Mouse (Mus musculus): Measurements from ENCODE around the gene Tbx20.

Tbx20 gene

DNA sequence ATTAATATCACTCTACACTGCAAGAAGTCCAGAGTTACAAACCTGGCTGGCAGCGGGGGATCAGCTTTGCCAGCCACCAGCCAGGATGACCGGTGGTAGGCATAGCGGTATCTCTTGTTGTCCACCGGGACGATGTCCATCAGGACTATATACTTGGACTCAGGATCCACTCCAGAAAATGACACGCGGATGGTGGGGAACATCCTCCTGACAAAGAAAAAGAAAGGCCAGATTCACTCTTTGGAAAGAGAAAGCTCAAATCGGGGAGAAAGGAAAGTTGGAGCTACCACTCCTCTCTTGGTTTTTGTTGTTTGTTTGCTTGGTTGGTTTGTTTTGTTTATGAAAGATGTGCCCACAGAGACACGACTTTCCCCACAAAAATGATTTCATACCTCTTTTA lies 4.5 kb downstream of the Tbx20 start:
- no peak for DNase-seq (ENCODE audit: low spot score)

DNA sequence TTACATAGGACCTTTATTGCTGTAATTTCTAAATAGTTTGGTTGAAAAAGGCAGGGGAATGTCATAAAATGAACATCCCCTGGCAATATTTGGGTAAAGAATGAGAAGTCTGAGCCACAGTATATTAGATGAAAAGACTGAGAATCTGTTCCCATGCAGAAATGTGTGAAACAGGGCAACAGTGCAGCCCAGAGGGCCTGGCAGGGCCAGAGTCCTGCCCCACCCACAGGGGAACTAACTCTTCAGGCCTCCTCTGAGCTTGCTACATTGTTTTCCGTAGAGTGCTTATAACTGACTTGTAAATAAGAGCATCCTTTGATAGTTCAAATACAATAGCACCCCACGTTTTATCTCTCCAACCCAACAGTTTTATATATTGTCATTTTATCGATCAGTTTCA lies 7.0 kb downstream of the Tbx20 start:
- DNase-seq (ENCODE audit: low spot score): no peak

DNA sequence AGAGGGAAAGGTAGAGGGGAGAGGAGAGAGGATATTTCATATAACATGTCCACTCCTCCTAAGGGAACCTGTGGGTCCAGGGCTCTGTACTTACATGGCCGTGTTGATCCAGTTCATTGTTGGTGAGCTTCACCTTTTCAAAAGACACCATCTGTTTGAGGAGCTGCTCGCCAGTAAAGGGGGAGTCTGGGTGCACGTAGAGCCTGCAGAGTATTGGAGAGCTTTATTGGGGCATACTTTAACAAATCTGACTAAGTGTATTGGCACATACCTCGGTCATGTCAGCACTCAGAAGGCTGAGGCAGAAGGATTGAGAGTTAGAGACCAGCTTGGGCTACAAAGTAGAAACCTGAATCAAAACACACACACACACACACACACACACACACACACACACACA lies 8.5 kb downstream of the Tbx20 start:
- DNase-seq (ENCODE audit: low spot score): no peak

DNA sequence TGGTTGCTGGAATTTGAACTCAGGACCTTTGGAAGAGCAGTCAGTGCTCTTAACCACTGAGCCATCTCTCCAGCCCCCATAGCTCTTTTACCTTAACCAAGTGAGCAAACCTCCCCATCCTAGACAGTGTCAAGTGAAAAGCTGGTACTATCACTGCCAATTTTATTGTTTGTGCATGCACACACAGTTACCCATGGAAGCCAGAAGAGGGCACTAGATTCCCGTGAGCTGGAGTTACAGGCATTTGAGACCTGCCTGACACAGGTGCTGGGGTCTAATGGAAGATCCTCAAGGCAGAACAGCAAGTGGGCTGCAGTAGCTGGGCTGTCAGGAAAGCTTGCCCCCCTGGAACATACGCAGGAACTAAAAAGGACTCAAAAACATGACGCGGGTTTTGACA lies 13.6 kb downstream of the Tbx20 start:
- no peak for DNase-seq (ENCODE audit: low spot score)

DNA sequence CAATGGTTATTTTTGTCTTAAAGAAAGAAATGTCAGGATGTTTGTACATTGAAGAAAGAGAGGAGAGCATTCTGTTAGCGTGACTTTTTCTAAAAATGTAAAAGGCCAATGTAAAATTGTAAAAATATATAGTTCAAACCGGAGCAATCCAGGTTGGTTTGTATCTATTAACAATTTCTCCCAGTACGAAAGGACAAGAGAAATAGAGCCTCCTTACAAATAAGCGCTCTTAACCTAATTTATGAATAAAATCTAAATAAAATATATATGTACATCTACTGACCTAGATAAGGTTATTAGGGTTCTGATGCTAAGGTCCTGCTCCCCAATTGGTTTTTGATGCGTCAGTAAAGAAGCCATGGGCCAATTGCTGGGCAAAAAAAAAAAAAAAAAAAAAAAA lies 29.1 kb downstream of the Tbx20 start:
- no peak for DNase-seq (ENCODE audit: low spot score)

DNA sequence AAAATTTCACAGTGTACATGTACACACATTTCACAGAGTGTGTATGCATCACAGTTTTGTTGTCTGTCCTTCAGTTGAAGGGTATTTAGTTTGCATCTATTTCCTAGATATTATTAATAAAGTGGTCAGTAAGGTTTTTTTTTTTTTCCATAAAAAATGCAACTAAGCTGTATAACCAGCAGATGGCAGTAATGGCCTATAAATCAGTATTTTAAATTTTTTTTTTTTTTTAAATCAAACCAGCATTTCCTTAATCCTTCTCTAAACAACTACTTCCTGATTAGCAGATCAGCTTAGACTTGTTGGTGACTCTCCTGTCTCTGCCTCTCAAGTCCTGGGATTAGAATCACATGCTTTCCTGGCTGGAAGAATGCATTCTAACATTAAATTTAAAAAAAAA lies 72.9 kb downstream of the Tbx20 start:
- no peak for DNase-seq (ENCODE audit: low spot score)

DNA sequence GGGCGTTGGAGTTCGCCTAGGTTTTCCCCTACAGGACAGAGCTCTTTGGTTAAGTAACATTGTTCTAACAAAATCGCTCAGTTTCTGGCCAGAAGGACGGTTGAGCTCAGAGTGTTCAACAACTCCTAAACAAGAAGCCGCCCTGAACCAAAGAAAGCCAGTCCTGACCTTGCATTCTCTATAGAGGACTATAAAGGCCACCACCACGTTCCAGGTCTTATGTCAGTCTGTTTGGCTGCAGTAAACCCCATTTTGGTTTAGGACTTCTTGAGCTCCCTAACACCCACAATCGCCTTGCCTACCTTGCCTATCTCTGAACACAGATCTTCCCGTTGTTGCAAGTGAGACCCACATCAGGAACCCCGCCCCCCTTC lies 77.7 kb downstream of the Tbx20 start:
- DNase-seq (ENCODE audit: low spot score): no peak

DNA sequence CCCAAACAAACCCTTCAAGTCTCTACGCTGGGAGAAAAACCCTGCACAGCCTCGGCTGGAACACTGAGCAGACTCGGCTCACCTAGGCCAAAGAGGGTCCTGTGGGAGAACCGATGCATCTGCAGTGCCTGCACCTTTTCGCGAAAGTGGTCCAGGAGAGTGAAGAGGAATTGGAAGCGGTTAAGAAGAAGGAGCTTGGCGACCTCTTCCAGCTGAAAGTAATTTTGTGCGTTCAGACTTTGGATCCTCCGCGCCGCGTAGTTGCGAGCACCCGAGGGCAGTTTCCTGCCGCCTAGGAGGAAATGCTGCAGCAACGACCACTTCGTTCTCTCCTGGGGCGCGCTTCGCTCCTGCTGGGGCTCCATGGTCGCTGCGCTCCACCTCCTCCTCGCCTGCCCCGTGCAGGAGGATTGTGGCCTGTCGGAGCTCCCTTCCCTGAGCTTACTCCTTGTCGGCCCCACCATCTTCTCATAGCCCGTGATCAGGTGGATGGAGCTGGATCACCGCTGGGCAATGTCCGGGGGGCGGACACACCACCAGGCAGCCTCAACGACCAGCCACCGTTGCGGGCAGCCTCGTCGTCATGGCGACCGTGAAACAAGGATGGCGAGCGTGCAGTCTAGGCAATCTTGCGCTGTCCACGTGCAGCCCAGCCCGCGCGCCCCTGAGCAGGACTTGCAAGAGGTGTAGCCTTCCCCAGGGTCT lies 78.3 kb downstream of the Tbx20 start, which contains the start of gene Dpy19l2:
TSS of gene Dpy19l2 (minus strand) at position 594 of the 705 bp plus-strand sequence.
- DNase-seq (ENCODE audit: low spot score): no peak
